Mouse (Mus musculus) A20 (cell line): Measurements from ENCODE around the gene Gm8356.
"Not testable (repeated sequence)": the region's sequence is repeated elsewhere in the genome, so short reads cannot be mapped to it uniquely, and the experiment has no call there.

ENCODE experiments used
- DNase-seq: peaks from one replicate; pipeline ENCODE4 v3.0.0-alpha.2; 2011; ENCODE audit warnings: low read depth, low spot score

Gene Gm8356

GRCm38 (mm10) chr14:6537190-6537589, at the start of gene Gm8356:
Gene Gm8356, minus strand, starts transcription at chr14:6537290.
- DNase-seq: not testable (repeated sequence)

- DNase-seq: not testable (repeated sequence)
Measured at GRCm38 (mm10) chr14:6486331-6486730, 50.8 kb downstream of the Gm8356 start.

- not testable (repeated sequence) for DNase-seq
Measured at GRCm38 (mm10) chr14:6485541-6485940, 51.5 kb downstream of the Gm8356 start.

GRCm38 (mm10) chr14:6482126-6482525, 55.0 kb downstream of the Gm8356 start:
- not testable (repeated sequence) for DNase-seq
